ENCODE assay signal across 8 mouse cellular contexts in genomic region chr5:51553671-51554070, GRCm38 (mm10). TPM values are rescaled to one million over a fixed set of nuclear protein-coding genes. Genes with fewer than 3 reads are reported as not detected.
DNase-seq lines count a peak whose midpoint lies in the region; ATAC-seq and TF ChIP-seq lines count a peak whose summit lies in the region.

No protein-coding gene starts in this region.

- peak overlapping the region; percentile 61 for H3K9ac ChIP-seq in hindbrain, embryonic 13.5 days
- H3K9ac ChIP-seq in limb, embryonic 11.5 days (ENCODE audit: low read length): no peak overlapping the region
- H3K9ac ChIP-seq in midbrain, embryonic 11.5 days (ENCODE audit: low read length): peak overlapping the region; percentile 69

- peak; percentile 43 to 51 for DNase-seq in cerebellum, adult 2 months
- DNase-seq in frontal cortex, postnatal 10 days (ENCODE audit: low spot score in 2 of 2): peak; percentile 12 to 23
- DNase-seq in limb, embryonic 11.5 days (ENCODE audit: low spot score): peak; percentile 70
- DNase-seq in midbrain, embryonic 11.5 days (ENCODE audit: low spot score, missing footprints): peak; percentile 88
- no peak for DNase-seq in testis, postnatal 10 days (ENCODE audit: low spot score)

- no peaks in the 10 kb centered on the region for H3K9me3 ChIP-seq in megakaryocyte, embryonic 14.5 days
- no peaks in the 10 kb centered on the region for H3K9me3 ChIP-seq in hindbrain, embryonic 13.5 days
- H3K9me3 ChIP-seq in limb, embryonic 11.5 days (ENCODE audit: control insufficient read depth, low read length): no peaks in the 10 kb centered on the region
- H3K9me3 ChIP-seq in midbrain, embryonic 11.5 days (ENCODE audit: control insufficient read depth, low read length): no peaks in the 10 kb centered on the region

- ATAC-seq in megakaryocyte, adult 5-6 weeks (ENCODE audit: poor library complexity, severe bottlenecking): no peak
- ATAC-seq in hindbrain, embryonic 13.5 days (ENCODE audit: low FRiP score): peak; percentile 60
- peak; percentile 93 for ATAC-seq in limb, embryonic 11.5 days (ENCODE audit: insufficient number of reproducible peaks, low FRiP score, low TSS enrichment, low read depth)
- ATAC-seq in midbrain, embryonic 11.5 days (ENCODE audit: low FRiP score): peak; percentile 81

- no peaks in the 10 kb centered on the region for H3K36me3 ChIP-seq in megakaryocyte, embryonic 14.5 days (replicated peaks; ENCODE audit: low read length)
- H3K36me3 ChIP-seq in hindbrain, embryonic 13.5 days: no peaks in the 10 kb centered on the region
- H3K36me3 ChIP-seq in limb, embryonic 11.5 days (ENCODE audit: control insufficient read depth, insufficient read depth, low read length): no peaks in the 10 kb centered on the region
- H3K36me3 ChIP-seq in midbrain, embryonic 11.5 days (ENCODE audit: control insufficient read depth, insufficient read depth, low read length): no peaks in the 10 kb centered on the region

- H3K27me3 ChIP-seq in megakaryocyte, embryonic 14.5 days (replicated peaks): peaks cover 10% of the 10 kb centered on the region
- H3K27me3 ChIP-seq in cerebellum, adult 2 months (ENCODE audit: control insufficient read depth, insufficient read depth, low read length): no peaks in the 10 kb centered on the region
- H3K27me3 ChIP-seq in hindbrain, embryonic 13.5 days: peaks cover 6% of the 10 kb centered on the region; the same call in 1 of the 2 replicates
- H3K27me3 ChIP-seq in limb, embryonic 11.5 days (ENCODE audit: control insufficient read depth, insufficient read depth, low read length): no peaks in the 10 kb centered on the region
- no peaks in the 10 kb centered on the region for H3K27me3 ChIP-seq in midbrain, embryonic 11.5 days (ENCODE audit: control insufficient read depth, insufficient read depth, low read length)

- peak overlapping the region; percentile 11 for H3K4me3 ChIP-seq in megakaryocyte, embryonic 14.5 days (replicated peaks)
- peak overlapping the region; percentile 68 for H3K4me3 ChIP-seq in cerebellum, adult 2 months (replicated peaks; ENCODE audit: insufficient read depth, low read depth, low read length)
- H3K4me3 ChIP-seq in hindbrain, embryonic 13.5 days: peak overlapping the region; percentile 46
- peak overlapping the region; percentile 48 for H3K4me3 ChIP-seq in limb, embryonic 11.5 days (ENCODE audit: low read depth, low read length)
- H3K4me3 ChIP-seq in midbrain, embryonic 11.5 days (ENCODE audit: low read depth, low read length): peak overlapping the region; percentile 44; the same call in 1 of the 2 replicates

- TF ChIP-seq POLR2A in cerebellum, adult 2 months (IDR thresholded peaks at IDR 0.05; ENCODE audit: borderline replicate concordance, insufficient read depth, low read length): no peak

- 2% methylated on average over 5 of the region's 5 CpGs for WGBS in cerebellum, adult 2 months
- 5% methylated on average over 5 of the region's 5 CpGs for WGBS in hindbrain, embryonic 13.5 days
- 7% methylated on average over 5 of the region's 5 CpGs for WGBS in limb, embryonic 11.5 days
- 6% methylated on average over 5 of the region's 5 CpGs for WGBS in midbrain, embryonic 11.5 days

- peak overlapping the region; percentile 67 for H3K4me2 ChIP-seq in hindbrain, embryonic 13.5 days
- H3K4me2 ChIP-seq in limb, embryonic 11.5 days (ENCODE audit: low read depth, severe bottlenecking): peak overlapping the region; percentile 61
- peak overlapping the region; percentile 65 for H3K4me2 ChIP-seq in midbrain, embryonic 11.5 days

- peaks cover 13% of the 10 kb centered on the region for H3K4me1 ChIP-seq in megakaryocyte, embryonic 14.5 days
- no peaks in the 10 kb centered on the region for H3K4me1 ChIP-seq in cerebellum, adult 2 months (ENCODE audit: control insufficient read depth, insufficient read depth, low read length)
- H3K4me1 ChIP-seq in hindbrain, embryonic 13.5 days (replicated peaks): peaks cover 24% of the 10 kb centered on the region
- no peaks in the 10 kb centered on the region for H3K4me1 ChIP-seq in limb, embryonic 11.5 days (ENCODE audit: control insufficient read depth, insufficient read depth, low read length)
- peaks cover 9% of the 10 kb centered on the region for H3K4me1 ChIP-seq in midbrain, embryonic 11.5 days (ENCODE audit: control insufficient read depth, insufficient read depth, low read length)

- no peak for TF ChIP-seq CTCF in cerebellum, adult 2 months (IDR thresholded peaks at IDR 0.05; ENCODE audit: borderline replicate concordance, insufficient read depth, low read depth, low read length)

- H3K27ac ChIP-seq in cerebellum, adult 2 months (ENCODE audit: insufficient read depth, low read length): no peak overlapping the region
- H3K27ac ChIP-seq in hindbrain, embryonic 13.5 days: no peak overlapping the region
- H3K27ac ChIP-seq in limb, embryonic 11.5 days (replicated peaks; ENCODE audit: low read depth, low read length): no peak overlapping the region
- no peak overlapping the region for H3K27ac ChIP-seq in midbrain, embryonic 11.5 days (ENCODE audit: low read depth, low read length)

RNA-seq across cellular contexts. Expression of gene Ppargc1a, which starts 13.9 kb away (rescaled TPM):
- polyA plus RNA-seq in megakaryocyte, embryonic 14.5 days (2012; ENCODE audit: insufficient read depth, low replicate concordance): not detected in 2 replicates
- total RNA-seq in megakaryocyte, adult 5-6 weeks (2015): 0.05 TPM in 1 of 2 replicates, not detected in the other
- 0.16 TPM in 1 of 2 replicates, not detected in the other for total RNA-seq in megakaryocyte, adult 5-6 weeks (2017)
- polyA plus RNA-seq in cerebellum, adult 2 months (2012; rRNA removed): 24.8 and 25.9 TPM in 2 replicates
- polyA plus RNA-seq in hindbrain, embryonic 13.5 days (2015; fragmentation: Nextera tagmentation; extraction: Ambion mirVana): 8.9 and 9.9 TPM in 2 replicates
- polyA plus RNA-seq in limb, embryonic 11.5 days (2014; fragmentation: Nextera tagmentation; extraction: Ambion mirVana): 6.4 and 7.4 TPM in 2 replicates
- polyA plus RNA-seq in midbrain, embryonic 11.5 days (2014; fragmentation: Nextera tagmentation; extraction: Ambion mirVana): 2.6 and 3.3 TPM in 2 replicates

Comparison
In these comparisons a context has a peak if more than half of its experiments do, and no peak if none do; other contexts are left out.
1. H3K4me3 ChIP-seq: peak in every context shown above with its lines; median percentile 68 in cerebellum, adult 2 months; 48 in limb, embryonic 11.5 days; 46 in hindbrain, embryonic 13.5 days; 44 in midbrain, embryonic 11.5 days; 11 in megakaryocyte, embryonic 14.5 days.